Mouse (Mus musculus) MEL (cell line): ENCODE measurements at regions not wholly inside any gene's neighbourhood (a gene's known extent, or its start where the extent isn't known, plus 50 kb on each side); places are given as distances from the start of the nearest gene placed in this dataset.

Experiments used
- CHD1 ChIP-seq: IDR thresholded peaks from 2 replicates; pipeline ENCODE4 v1.6.1; 2012; ENCODE audit warnings: low read depth, mild to moderate bottlenecking, inconsistent platforms, low read length, improper control_type of control experiment
- CTCF ChIP-seq, 3 experiments: IDR thresholded peaks in 2 of 3; conservative IDR thresholded peaks in 1 of 3; 2 replicates each; pipeline ENCODE4 v1.5.1; 2011 to 2012; ENCODE audit warnings: low read length in 3 of 3, low read depth in 2 of 3, mild to moderate bottlenecking in 2 of 3, improper control_type of control experiment in 1 of 3, inconsistent platforms in 1 of 3, mixed read lengths in 1 of 3, moderate library complexity in 1 of 3; ENCODE audit not compliant: control insufficient read depth in 1 of 3, insufficient read depth in 1 of 3, poor library complexity in 1 of 3, severe bottlenecking in 1 of 3
- GABPA ChIP-seq: IDR thresholded peaks from 2 replicates; pipeline ENCODE4 v1.6.1; 2012; ENCODE audit warnings: low read depth, mild to moderate bottlenecking, inconsistent platforms, low read length, improper control_type of control experiment, moderate library complexity
- GATA1 ChIP-seq: IDR thresholded peaks from 2 replicates; pipeline ENCODE4 v1.6.1; 2011; ENCODE audit warnings: low read depth, low read length, improper control_type of control experiment
- MAFK ChIP-seq: IDR thresholded peaks from 2 replicates; pipeline ENCODE4 v1.6.1; 2011; ENCODE audit warnings: low read depth, mild to moderate bottlenecking, low read length, improper control_type of control experiment, borderline replicate concordance
- MAX ChIP-seq: IDR thresholded peaks from 2 replicates; pipeline ENCODE4 v1.6.1; 2011; ENCODE audit warnings: low read length, improper control_type of control experiment
- MAZ ChIP-seq: IDR thresholded peaks from 2 replicates; pipeline ENCODE4 v1.6.1; 2012; ENCODE audit warnings: low read depth, mild to moderate bottlenecking, inconsistent platforms, low read length, improper control_type of control experiment
- POLR2A ChIP-seq, 2 experiments: IDR thresholded peaks; 2 replicates each; pipeline ENCODE4 v1.6.1; 2011 to 2012; ENCODE audit warnings: low read length in 2 of 2, mild to moderate bottlenecking in 2 of 2, control low read depth in 1 of 2, improper control_type of control experiment in 1 of 2, low read depth in 1 of 2, moderate library complexity in 1 of 2; ENCODE audit not compliant: control insufficient read depth in 1 of 2, insufficient read depth in 1 of 2, poor library complexity in 1 of 2
- SIN3A ChIP-seq: IDR thresholded peaks from 2 replicates; pipeline ENCODE4 v1.6.1; 2012; ENCODE audit warnings: low read length, improper control_type of control experiment, inconsistent platforms
- SMC3 ChIP-seq: IDR thresholded peaks from 2 replicates; pipeline ENCODE4 v1.6.1; 2011; ENCODE audit warnings: low read depth, low read length, improper control_type of control experiment
- ZC3H11A ChIP-seq: IDR thresholded peaks from 2 replicates; pipeline ENCODE4 v1.6.1; 2012; ENCODE audit warnings: low read depth, mild to moderate bottlenecking, inconsistent platforms, low read length, improper control_type of control experiment

DNA sequence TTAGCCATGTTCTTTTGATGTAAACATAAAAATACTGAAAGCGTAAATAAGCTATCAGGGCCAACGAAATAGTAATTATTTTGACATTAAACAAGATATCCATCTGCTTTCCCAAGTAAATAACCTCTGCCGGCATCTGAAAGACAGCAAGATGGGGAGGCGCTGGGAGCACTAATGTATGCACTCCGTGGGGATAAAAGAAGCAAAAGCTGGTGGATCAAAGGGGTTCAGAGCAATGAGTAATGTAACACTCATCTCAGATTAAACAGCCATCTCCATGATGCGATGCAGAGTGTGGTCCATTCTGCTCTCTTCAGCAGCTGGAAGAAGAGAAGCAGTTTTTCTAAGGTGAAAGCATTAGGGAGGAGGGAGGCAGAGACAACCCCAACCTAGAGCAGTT is 128.5 kb upstream of the Atp5g3 start:
- no peak for TF ChIP-seq CHD1
- TF ChIP-seq MAZ, result no peak
- no peak for TF ChIP-seq SIN3A
- no peak for TF ChIP-seq GABPA
- TF ChIP-seq CTCF (IDR thresholded peaks at IDR 0.05 in 2 of 3, conservative IDR thresholded peaks at IDR 0.05 in 1 of 3; ENCODE audit: control insufficient read depth in 1 of 3, insufficient read depth in 1 of 3, low read depth in 2 of 3, low read length in 3 of 3, poor library complexity in 1 of 3, severe bottlenecking in 1 of 3), result no peak
- no peak for TF ChIP-seq SMC3
- no peak for TF ChIP-seq MAFK
- no peak for TF ChIP-seq GATA1
- TF ChIP-seq MAX, result no peak
- no peak for TF ChIP-seq POLR2A (IDR thresholded peaks at IDR 0.05; ENCODE audit: control insufficient read depth in 1 of 2, insufficient read depth in 1 of 2, low read depth in 1 of 2, low read length in 2 of 2, poor library complexity in 1 of 2)
- TF ChIP-seq ZC3H11A, result no peak
